Mouse (Mus musculus): ENCODE measurements around the gene Wdr26. TPM values are rescaled to one million over a fixed set of nuclear protein-coding genes. Genes with fewer than 3 reads are reported as not detected.
A peak's percentile ranks its signal among the peaks of the same experiment; 100 is the strongest.

Gene Wdr26
- polyA plus RNA-seq, 1 experiment from 2014 or later: 36.2 TPM

DNA sequence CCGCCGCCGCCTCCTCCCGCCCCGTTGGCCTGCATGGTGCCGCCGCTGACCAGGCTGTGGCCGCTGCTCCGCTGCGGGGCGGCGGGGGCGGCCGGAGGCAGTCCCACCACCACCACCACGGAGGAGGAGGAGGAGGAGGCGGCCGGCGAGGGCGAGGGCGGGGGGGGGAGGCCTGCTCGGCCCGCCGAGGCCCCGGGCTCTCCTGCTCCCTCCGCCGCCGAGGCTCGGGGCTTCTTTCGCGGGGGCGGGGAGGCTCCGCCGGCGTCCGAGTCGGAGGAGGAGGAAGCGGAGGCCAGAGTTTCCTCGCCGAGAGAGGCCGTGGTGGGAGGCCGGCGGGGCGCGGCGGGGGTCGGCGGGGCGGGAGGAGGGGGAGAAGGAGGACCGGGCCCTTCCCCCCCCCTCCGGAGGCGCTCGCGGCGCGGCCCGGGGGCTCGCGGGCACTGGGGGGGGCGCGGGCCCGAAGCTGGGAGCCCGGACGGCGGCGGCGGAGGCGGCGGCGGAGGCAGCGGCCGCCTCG, 340 bp downstream of the Wdr26 start:
- H3K9ac ChIP-seq: peak overlapping the region; percentile 97
- peaks cover 23% of the 10 kb centered on the region for H3K4me1 ChIP-seq
- peak overlapping the region; percentile 84 for H3K4me2 ChIP-seq
- H3K27me3 ChIP-seq: no peaks in the 10 kb centered on the region
- 0% methylated on average over 19 of the region's 72 CpGs for WGBS
- peak overlapping the region; percentile 95 for H3K4me3 ChIP-seq (replicated peaks)
- H3K27ac ChIP-seq: peak overlapping the region; percentile 95
- H3K9me3 ChIP-seq (replicated peaks): no peaks in the 10 kb centered on the region
- peaks cover 18% of the 10 kb centered on the region for H3K36me3 ChIP-seq
- ATAC-seq (replicated peaks; ENCODE audit: low FRiP score): peak; percentile 53

DNA sequence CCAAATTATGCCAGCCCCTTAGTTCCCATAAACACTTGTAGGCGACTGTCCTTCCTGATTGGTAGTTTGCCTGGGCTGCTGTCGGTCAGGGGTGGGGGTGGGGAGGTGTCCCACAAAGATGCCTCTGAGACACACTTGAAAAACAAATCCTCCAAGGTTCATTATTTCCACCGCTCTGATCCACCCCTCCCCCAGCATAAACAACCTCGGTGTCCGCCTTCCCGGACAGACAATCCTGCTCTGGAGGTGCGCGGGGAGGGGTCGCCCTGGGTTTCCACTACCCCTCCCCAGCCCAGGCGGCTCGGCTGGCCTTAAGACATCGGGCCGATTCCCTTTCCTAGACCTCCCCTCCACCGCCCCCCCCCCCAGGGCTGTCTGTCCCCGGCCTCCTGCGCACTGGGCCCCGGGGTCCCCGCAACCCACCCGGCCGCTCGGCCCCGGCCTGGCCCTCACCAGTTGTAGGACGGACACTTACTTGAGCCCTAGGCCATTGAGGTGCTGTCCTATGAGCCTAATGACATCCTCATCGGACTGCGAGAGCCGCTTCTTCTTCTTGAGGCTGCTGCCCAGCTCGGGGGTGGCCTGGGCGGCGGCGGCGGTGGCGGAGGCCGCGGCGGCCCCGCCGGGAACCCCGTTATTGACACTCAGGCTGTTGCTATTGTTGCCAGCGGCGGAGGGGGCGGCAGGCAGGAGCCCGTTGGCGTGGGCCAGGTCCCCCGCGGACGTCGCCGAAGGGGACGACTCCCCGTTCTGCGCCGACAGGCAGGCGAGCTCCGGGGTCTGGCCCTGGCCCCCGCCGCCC, 999 bp downstream of the Wdr26 start:
- Histone ChIP-seq H3K4me3 (replicated peaks) (peak overlapping the region; percentile 95), H3K4me2 (peak overlapping the region; percentile 84), H3K9me3 (replicated peaks) (no peaks in the 10 kb centered on the region), H3K27me3 (no peaks in the 10 kb centered on the region), H3K4me1 (peaks cover 23% of the 10 kb centered on the region), H3K36me3 (peaks cover 21% of the 10 kb centered on the region), H3K27ac (peak overlapping the region; percentile 95), H3K9ac (peak overlapping the region; percentile 97)
- ATAC-seq (replicated peaks; ENCODE audit: low FRiP score): peak; percentile 24
- under 1% methylated on average over 54 of the region's 56 CpGs for WGBS

DNA sequence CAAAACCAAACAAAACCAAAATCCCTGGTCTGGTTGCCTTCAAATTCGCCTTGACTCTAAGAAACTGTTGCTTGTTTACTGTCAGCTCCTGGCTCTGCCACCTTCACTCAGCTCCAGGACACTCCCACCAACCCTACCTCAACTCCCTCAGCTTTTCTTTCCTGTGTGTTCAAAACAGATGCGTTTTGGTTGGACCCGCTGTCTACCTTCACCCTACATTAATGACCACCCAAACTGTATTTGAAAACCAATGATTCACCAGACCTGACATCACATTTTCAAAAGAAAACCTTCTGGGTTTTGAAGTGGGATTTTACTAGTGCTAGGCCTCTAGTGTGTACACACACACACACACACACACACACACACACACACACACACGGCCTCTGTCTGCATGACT, 1.7 kb downstream of the Wdr26 start:
- H3K36me3 ChIP-seq: peaks cover 28% of the 10 kb centered on the region

DNA sequence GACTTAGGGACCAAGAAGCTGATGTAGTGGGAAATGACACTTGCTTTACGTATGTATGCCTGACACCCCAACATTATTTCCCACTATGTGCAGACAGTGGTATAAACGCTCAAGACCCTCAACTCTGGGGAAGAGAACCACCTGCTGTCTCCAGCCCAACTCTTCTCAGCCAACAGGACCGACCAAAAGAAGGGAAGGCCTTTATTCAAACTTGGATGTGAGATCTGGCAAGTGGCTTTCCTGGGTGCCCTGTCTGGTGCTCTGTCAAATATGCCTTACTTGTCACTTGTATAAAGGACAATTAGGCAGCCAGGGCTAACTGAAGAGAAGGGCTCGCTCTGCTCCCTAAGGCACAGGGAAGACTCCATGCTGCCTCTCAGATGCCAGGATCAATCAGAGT, 12.4 kb downstream of the Wdr26 start:
- Histone ChIP-seq H3K27me3 (no peaks in the 10 kb centered on the region), H3K9me3 (replicated peaks) (no peaks in the 10 kb centered on the region), H3K9ac (no peak overlapping the region), H3K27ac (no peak overlapping the region), H3K4me3 (replicated peaks) (no peak overlapping the region), H3K36me3 (peaks cover 86% of the 10 kb centered on the region), H3K4me1 (no peaks in the 10 kb centered on the region), H3K4me2 (no peak overlapping the region)
- WGBS: 89% methylated on average over 4 of the region's 4 CpGs
- no peak for ATAC-seq (replicated peaks; ENCODE audit: low FRiP score)

More for the DNA sequence above, 1.7 kb downstream of the Wdr26 start:
- peak overlapping the region; percentile 97 for H3K9ac ChIP-seq
- no peaks in the 10 kb centered on the region for H3K9me3 ChIP-seq (replicated peaks)
- H3K4me1 ChIP-seq: peaks cover 23% of the 10 kb centered on the region
- peak overlapping the region; percentile 84 for H3K4me2 ChIP-seq
- ATAC-seq (replicated peaks; ENCODE audit: low FRiP score): no peak
- 11% methylated on average over 4 of the region's 4 CpGs for WGBS
- H3K4me3 ChIP-seq (replicated peaks): peak overlapping the region; percentile 95
- H3K27me3 ChIP-seq: no peaks in the 10 kb centered on the region
- H3K27ac ChIP-seq: 0 out of 2 replicates have a peak overlapping the region, but pooled peaks have one; percentile 37

DNA sequence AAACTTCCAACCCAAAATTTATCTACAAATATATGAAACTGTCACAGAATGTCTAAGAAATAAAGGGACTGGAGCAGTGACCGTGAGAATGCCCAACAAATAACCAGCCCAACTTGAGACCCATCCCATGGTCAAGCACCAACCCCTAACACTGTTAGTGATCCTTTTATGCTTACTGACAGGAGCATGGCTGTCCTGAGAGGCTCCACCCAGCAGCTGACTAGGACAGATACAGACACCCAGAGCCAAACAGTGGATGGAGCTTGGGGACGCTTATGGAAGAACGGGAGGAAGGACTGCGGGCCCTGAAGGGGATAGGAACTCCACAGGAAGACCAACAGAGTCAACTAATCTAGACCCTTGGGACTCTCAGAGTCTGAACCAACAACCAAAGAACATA, 22.9 kb downstream of the Wdr26 start:
- Histone ChIP-seq H3K27me3 (no peaks in the 10 kb centered on the region), H3K27ac (no peak overlapping the region), H3K4me2 (no peak overlapping the region), H3K9ac (no peak overlapping the region), H3K36me3 (peaks cover 92% of the 10 kb centered on the region), H3K4me1 (no peaks in the 10 kb centered on the region), H3K9me3 (replicated peaks) (no peaks in the 10 kb centered on the region), H3K4me3 (replicated peaks) (no peak overlapping the region)
- WGBS: 94% methylated on average over 4 of the region's 4 CpGs
- no peak for ATAC-seq (replicated peaks; ENCODE audit: low FRiP score)

DNA sequence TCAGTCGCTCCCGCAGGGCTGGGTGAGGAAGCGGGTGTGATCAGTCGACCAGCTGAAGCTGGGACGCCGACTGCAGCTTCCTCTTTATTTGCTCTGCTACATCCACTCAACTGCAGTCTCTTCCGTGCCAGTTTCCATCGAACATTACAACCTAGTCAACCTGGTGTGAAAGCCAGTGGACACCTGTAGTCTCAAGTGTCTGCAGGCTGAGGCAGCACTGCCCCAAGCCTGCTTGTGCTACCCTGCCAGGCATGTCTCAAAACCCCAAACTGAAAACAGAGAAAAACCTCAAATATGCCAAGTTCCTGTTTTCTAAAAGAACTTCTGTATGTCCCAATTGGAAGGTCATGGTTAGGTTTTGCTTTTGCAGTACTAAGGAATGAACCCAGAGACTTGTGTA, 41.6 kb downstream of the Wdr26 start:
- no peak for ATAC-seq (replicated peaks; ENCODE audit: low FRiP score)
- Histone ChIP-seq H3K4me3 (replicated peaks) (no peak overlapping the region), H3K9me3 (replicated peaks) (no peaks in the 10 kb centered on the region), H3K4me2 (no peak overlapping the region), H3K27me3 (no peaks in the 10 kb centered on the region), H3K9ac (no peak overlapping the region), H3K27ac (no peak overlapping the region), H3K36me3 (peaks cover 58% of the 10 kb centered on the region), H3K4me1 (no peaks in the 10 kb centered on the region)
- WGBS: 69% methylated on average over 8 of the region's 8 CpGs

DNA sequence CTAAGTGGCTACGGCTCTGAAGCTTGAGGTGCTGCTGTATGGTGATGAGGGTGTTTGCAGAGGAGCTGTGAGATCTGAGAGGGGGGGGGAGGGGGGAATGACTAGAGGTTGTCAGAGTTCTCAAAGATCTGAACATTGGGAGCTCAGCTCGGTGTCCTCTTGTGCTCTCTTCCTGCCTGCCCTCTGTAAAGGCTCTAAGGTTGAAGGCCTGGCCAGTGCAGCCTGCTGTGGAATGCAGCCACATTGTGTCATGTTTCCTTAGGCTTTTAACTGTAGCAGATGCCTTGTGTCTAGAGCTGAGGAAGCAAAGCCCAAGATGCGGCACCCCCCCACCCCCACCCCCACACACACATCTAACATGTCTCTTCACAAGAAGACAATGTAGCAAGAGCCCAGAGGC, 43.4 kb downstream of the Wdr26 start:
- H3K4me1 ChIP-seq: no peaks in the 10 kb centered on the region
- no peaks in the 10 kb centered on the region for H3K9me3 ChIP-seq (replicated peaks)
- 75% methylated on average over 3 of the region's 3 CpGs for WGBS
- no peaks in the 10 kb centered on the region for H3K27me3 ChIP-seq
- H3K4me3 ChIP-seq (replicated peaks): no peak overlapping the region
- H3K9ac ChIP-seq: no peak overlapping the region
- no peak overlapping the region for H3K27ac ChIP-seq
- H3K36me3 ChIP-seq: peaks cover 64% of the 10 kb centered on the region
- no peak for ATAC-seq (replicated peaks; ENCODE audit: low FRiP score)
- no peak overlapping the region for H3K4me2 ChIP-seq

DNA sequence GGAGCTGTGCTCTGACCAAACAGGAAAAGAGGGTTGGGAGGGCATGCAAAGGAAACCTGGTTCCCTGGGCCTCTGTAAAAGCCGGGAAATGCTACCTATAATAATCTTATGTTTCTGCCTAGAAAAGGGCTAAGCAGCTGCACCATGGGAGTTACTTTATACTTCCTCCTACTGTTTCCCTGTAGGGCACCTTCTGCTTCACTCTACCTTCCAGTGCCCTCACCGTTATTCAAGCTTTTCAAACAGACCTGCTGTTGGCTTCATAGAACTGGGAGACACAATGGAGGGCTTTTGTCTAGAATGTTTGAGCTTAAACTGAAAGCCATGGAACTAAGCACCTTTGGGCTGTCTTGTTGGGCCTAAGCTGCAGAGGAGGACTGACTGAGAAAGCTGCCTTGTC, 44.0 kb downstream of the Wdr26 start:
- H3K4me3 ChIP-seq (replicated peaks): no peak overlapping the region
- 79% methylated on average over 2 of the region's 2 CpGs for WGBS
- no peak overlapping the region for H3K9ac ChIP-seq
- H3K27ac ChIP-seq: 0 out of 2 replicates have a peak overlapping the region, but pooled peaks have one; percentile 2
- H3K4me1 ChIP-seq: no peaks in the 10 kb centered on the region
- H3K27me3 ChIP-seq: no peaks in the 10 kb centered on the region
- no peaks in the 10 kb centered on the region for H3K9me3 ChIP-seq (replicated peaks)
- H3K4me2 ChIP-seq: no peak overlapping the region
- no peak for ATAC-seq (replicated peaks; ENCODE audit: low FRiP score)
- peaks cover 69% of the 10 kb centered on the region for H3K36me3 ChIP-seq

DNA sequence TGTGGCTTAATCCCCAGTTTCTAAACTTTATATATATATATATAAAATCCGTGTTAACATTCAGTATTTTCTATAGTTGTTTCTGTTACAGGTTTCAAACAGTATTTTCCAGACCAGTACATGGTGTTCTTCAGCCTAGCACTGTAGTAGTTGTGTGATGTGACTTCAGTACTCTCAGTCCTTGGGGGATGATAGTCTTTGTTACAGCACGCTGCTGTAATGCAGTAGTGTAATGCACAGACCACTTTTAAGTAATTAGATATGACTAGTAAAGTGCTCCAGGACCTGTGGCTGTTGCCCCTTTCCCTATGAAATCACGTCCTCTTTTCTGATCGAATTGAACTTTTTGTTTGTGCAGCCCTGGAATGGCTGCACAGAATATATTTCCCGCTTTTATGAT, 60.3 kb downstream of the Wdr26 start:
- Histone ChIP-seq H3K9me3 (replicated peaks) (no peaks in the 10 kb centered on the region), H3K27me3 (no peaks in the 10 kb centered on the region), H3K27ac (no peak overlapping the region), H3K4me2 (peak overlapping the region; percentile 71), H3K4me3 (replicated peaks) (peak overlapping the region; percentile 93), H3K4me1 (peaks cover 12% of the 10 kb centered on the region), H3K9ac (peak overlapping the region; percentile 92), H3K36me3 (peaks cover 20% of the 10 kb centered on the region)
- WGBS: 27% methylated on average over 5 of the region's 5 CpGs
- no peak for ATAC-seq (replicated peaks; ENCODE audit: low FRiP score)

DNA sequence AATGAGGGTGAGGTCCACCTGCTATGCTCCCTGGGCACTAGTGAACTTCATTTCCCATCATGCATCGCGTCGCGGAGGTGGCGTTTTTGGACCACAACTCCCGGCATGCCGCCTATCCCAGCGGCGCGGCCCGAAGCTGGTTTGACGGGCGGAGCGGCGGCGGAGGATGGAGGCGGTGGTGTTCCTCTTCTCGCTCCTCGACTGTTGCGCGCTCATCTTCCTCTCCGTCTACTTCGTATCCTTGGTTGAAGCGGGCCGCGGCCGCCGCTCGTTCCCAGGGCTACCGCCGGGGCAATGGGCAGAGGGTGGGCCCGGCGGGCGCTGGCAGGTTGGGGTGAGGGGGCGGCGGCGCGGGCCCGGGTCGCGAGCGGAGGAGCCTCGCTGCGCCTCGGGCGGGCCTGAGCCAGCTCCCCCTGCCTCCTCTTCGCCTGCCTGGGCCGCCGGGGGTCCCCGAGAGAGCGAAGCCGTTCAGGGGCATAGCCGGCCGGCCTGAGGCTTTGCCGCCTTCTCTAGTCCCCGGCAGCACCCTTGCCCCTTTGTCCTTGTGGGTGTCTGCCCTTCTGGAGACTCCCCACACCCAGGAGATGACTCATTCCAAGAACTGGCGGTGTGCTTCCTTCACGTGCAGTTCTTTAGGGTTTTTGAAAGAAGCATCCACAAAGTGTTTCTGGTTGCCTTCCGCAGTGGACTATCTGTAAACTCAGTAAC, 60.8 kb downstream of the Wdr26 start:
- H3K9me3 ChIP-seq (replicated peaks): no peaks in the 10 kb centered on the region
- peak overlapping the region; percentile 87 for H3K27ac ChIP-seq
- peak overlapping the region; percentile 71 for H3K4me2 ChIP-seq
- peak; percentile 95 for ATAC-seq (replicated peaks; ENCODE audit: low FRiP score)
- H3K9ac ChIP-seq: peak overlapping the region; percentile 92
- WGBS: under 1% methylated on average over 55 of the region's 59 CpGs
- peak overlapping the region; percentile 93 for H3K4me3 ChIP-seq (replicated peaks)
- peaks cover 13% of the 10 kb centered on the region for H3K4me1 ChIP-seq
- peaks cover 16% of the 10 kb centered on the region for H3K36me3 ChIP-seq
- no peaks in the 10 kb centered on the region for H3K27me3 ChIP-seq

DNA sequence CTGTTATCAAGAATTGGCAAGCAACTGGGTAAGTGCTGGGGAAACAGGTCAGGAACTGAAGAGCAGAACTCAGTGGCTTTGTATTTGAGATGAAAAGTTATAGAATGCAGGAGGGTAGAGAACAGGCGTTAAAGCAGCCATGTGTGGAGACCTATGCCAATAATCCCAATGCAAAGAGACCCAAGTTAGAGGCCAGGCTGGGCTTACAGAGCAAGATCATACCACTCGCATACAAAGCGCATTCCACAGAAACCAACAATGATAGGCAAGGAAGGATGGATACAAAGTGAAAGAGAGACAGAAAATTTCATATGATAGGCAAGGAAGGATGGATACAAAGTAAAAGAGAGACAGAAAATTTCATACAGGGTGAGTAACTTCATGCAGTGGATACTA, 61.4 kb downstream of the Wdr26 start:
- Histone ChIP-seq H3K27ac (no peak overlapping the region), H3K9me3 (replicated peaks) (no peaks in the 10 kb centered on the region), H3K4me3 (replicated peaks) (peak overlapping the region; percentile 93), H3K9ac (no peak overlapping the region), H3K4me2 (no peak overlapping the region), H3K36me3 (peaks cover 11% of the 10 kb centered on the region), H3K27me3 (no peaks in the 10 kb centered on the region), H3K4me1 (peaks cover 16% of the 10 kb centered on the region)
- 70% methylated on average over 3 of the region's 3 CpGs for WGBS
- ATAC-seq (replicated peaks; ENCODE audit: low FRiP score): peak; percentile 27; the same call in 1 of the 2 replicates

DNA sequence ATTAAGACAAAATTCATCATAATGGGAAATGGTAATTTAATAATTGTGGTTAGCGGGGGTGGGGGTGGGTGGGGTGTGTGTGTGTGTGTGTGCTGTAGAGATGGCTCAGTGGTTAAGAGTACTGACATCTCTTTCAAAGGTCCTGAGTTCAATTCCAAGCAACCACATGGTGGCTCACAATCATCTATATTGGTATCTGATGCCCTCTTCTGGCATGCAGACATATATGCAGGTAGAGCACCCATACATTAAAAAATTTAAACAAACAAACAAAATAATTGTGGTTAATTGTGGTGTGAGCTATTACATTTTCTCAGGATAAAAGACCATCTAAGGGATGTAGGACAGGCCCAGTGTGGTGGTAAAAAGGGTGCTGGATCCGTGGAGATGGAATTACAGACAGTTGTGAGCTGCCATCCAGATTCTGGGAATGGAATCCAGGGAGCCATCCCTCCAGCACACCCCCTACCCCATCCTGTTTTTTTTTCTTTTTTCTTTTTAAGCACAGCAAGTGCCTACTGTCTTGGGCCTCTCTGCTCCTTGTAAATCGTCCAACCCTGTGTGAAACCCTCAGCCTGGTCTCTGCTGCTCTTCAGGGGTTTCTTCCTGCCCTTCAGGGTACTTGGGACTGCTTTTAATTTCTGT, 62.3 kb downstream of the Wdr26 start:
- 72% methylated on average over 3 of the region's 3 CpGs for WGBS
- Histone ChIP-seq H3K27me3 (no peaks in the 10 kb centered on the region), H3K4me2 (no peak overlapping the region), H3K9me3 (replicated peaks) (no peaks in the 10 kb centered on the region), H3K27ac (no peak overlapping the region), H3K36me3 (peaks cover 1% of the 10 kb centered on the region), H3K4me3 (replicated peaks) (no peak overlapping the region), H3K9ac (no peak overlapping the region), H3K4me1 (peaks cover 22% of the 10 kb centered on the region)
- no peak for ATAC-seq (replicated peaks; ENCODE audit: low FRiP score)

Measured in kidney, embryonic 15.5 days (tissue).